14 mouse cellular contexts compared by ENCODE assay signal in the genomic region with DNA sequence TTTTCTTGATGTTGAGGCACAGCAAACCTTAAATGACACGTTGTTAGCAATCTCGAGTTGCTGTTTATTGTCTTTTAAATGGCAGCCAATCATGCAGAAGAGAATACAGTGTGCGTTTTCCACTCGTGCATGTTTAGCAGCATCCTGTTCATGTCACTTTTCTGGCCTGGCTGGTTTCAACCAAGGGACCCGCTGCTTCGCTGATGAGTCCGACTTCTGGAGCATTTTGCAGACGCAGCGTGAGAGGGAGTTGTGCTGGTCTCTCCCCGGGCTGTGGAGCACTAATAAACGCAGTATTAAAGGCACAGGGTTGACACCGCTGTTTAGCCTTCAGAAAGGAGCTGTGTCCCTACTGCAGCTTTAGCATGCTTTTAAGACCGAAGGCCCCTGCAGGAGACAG.
A peak's percentile ranks its signal among the peaks of the same experiment; 100 is the strongest.
DNase-seq lines count a peak whose midpoint lies in the region; ATAC-seq lines count a peak whose summit lies in the region.
"Had no signal": no experiment of that assay in that cellular context is flagged by ENCODE, and none has a peak within 500 bp of the region (broad histone marks: within the 10 kb centered on the region; RNA-seq: fewer than 3 reads in every experiment).

No protein-coding gene starts in this region.

- H3K4me3 ChIP-seq in hindbrain, embryonic 12.5 days = no peak overlapping the region
- no peak overlapping the region for H3K4me3 ChIP-seq in midbrain, embryonic 11.5 days (ENCODE audit: low read depth, low read length)
- H3K4me3 ChIP-seq: gastrocnemius, adult 2 months had no signal

- H3K4me2 ChIP-seq in hindbrain, embryonic 12.5 days (replicated peaks) = peak overlapping the region; percentile 23; the same call in 1 of the 2 replicates
- H3K4me2 ChIP-seq in midbrain, embryonic 11.5 days = no peak overlapping the region

- peak overlapping the region; percentile 52 for H3K27ac ChIP-seq in hindbrain, embryonic 12.5 days
- H3K27ac ChIP-seq in midbrain, embryonic 11.5 days (ENCODE audit: low read depth, low read length) = no peak overlapping the region
- H3K27ac ChIP-seq: gastrocnemius, adult 2 months had no signal

- no peak for ATAC-seq in hindbrain, embryonic 12.5 days (ENCODE audit: low FRiP score)
- ATAC-seq in midbrain, embryonic 11.5 days (ENCODE audit: low FRiP score) = no peak

- 22% methylated on average over 13 of the region's 13 CpGs for WGBS in hindbrain, embryonic 12.5 days
- WGBS in midbrain, embryonic 11.5 days = 46% methylated on average over 13 of the region's 13 CpGs

- peak; percentile 31 to 45 for DNase-seq in kidney, postnatal 4 days
- no peak for DNase-seq in kidney, adult 8-10 months
- DNase-seq in midbrain, embryonic 11.5 days (ENCODE audit: low spot score, missing footprints) = peak; percentile 89
- DNase-seq in retina, embryonic 14.5 days (ENCODE audit: low spot score) = peak; percentile 35
- DNase-seq in B cell, adult 2 months = no peak
- DNase-seq in adrenal gland, postnatal 4 days (ENCODE audit: low spot score in 2 of 2) = no peak
- no peak for DNase-seq in cerebellum, postnatal 36 days
- DNase-seq: adrenal gland, postnatal 25 days; cerebellum, adult 8-10 months; gastrocnemius, adult 2 months; kidney, adult 2 months; lung, adult 18-20 months; thymus, postnatal 14 days had no signal

- no peaks in the 10 kb centered on the region for H3K9me3 ChIP-seq in hindbrain, embryonic 12.5 days (replicated peaks)
- no peaks in the 10 kb centered on the region for H3K9me3 ChIP-seq in midbrain, embryonic 11.5 days (ENCODE audit: control insufficient read depth, low read length)

- peaks cover 31% of the 10 kb centered on the region for H3K4me1 ChIP-seq in hindbrain, embryonic 12.5 days
- peaks cover 13% of the 10 kb centered on the region for H3K4me1 ChIP-seq in midbrain, embryonic 11.5 days (ENCODE audit: control insufficient read depth, insufficient read depth, low read length)

- no peak overlapping the region for H3K9ac ChIP-seq in hindbrain, embryonic 12.5 days
- peak overlapping the region; percentile 26; the same call in 1 of the 2 replicates for H3K9ac ChIP-seq in midbrain, embryonic 11.5 days (ENCODE audit: low read length)

- H3K27me3 ChIP-seq in hindbrain, embryonic 12.5 days = peaks cover 13% of the 10 kb centered on the region
- H3K27me3 ChIP-seq in midbrain, embryonic 11.5 days (ENCODE audit: control insufficient read depth, insufficient read depth, low read length) = peaks cover 4% of the 10 kb centered on the region; the same call in 1 of the 2 replicates

- no peaks in the 10 kb centered on the region for H3K36me3 ChIP-seq in hindbrain, embryonic 12.5 days
- no peaks in the 10 kb centered on the region for H3K36me3 ChIP-seq in midbrain, embryonic 11.5 days (ENCODE audit: control insufficient read depth, insufficient read depth, low read length)

Comparison
In these comparisons a context has a peak if more than half of its experiments do, and no peak if none do; other contexts are left out.
1. DNase-seq: peak in kidney, postnatal 4 days (2 of 2), midbrain, embryonic 11.5 days (single experiment) and retina, embryonic 14.5 days (single experiment); none in kidney, adult 8-10 months (0 of 2), B cell, adult 2 months (0 of 2), adrenal gland, postnatal 4 days (0 of 2) and cerebellum, postnatal 36 days (0 of 2).